Mouse (Mus musculus) forebrain, embryonic 13.5 days (tissue): ENCODE results near the gene Slc10a1. TPM values are rescaled to one million over a fixed set of nuclear protein-coding genes. Genes with fewer than 3 reads are reported as not detected.

Experiments
- ATAC-seq: fragments of 200-750 bp; cut with Nextera tagmentation; 2 replicates; pipeline ENCODE4 v1.8.0; 2017
- H3K27ac ChIP-seq: fragments of 300-500 bp; sonication (generic); 2 replicates; pipeline ENCODE4 v1.5.1; 2015; ENCODE audit warnings: inconsistent platforms, mild to moderate bottlenecking, moderate library complexity
- H3K27me3 ChIP-seq: fragments of 300-500 bp; sonication (generic); 2 replicates; pipeline ENCODE4 v1.6.1; 2015; ENCODE audit warnings: mild to moderate bottlenecking, inconsistent platforms
- H3K36me3 ChIP-seq: fragments of 300-500 bp; sonication (generic); 2 replicates; pipeline ENCODE4 v1.6.1; 2015; ENCODE audit warnings: mild to moderate bottlenecking, inconsistent platforms; ENCODE audit not compliant: poor library complexity, severe bottlenecking
- H3K4me1 ChIP-seq: fragments of 300-500 bp; sonication (generic); 2 replicates; pipeline ENCODE4 v1.6.1; 2015; ENCODE audit warnings: inconsistent platforms
- H3K4me2 ChIP-seq: fragments of 300-500 bp; sonication (generic); 2 replicates; pipeline ENCODE4 v1.6.1; 2015; ENCODE audit warnings: inconsistent platforms, mild to moderate bottlenecking, moderate library complexity
- H3K4me3 ChIP-seq: fragments of 300-500 bp; sonication (generic); 2 replicates; pipeline ENCODE4 v1.5.1; 2015; ENCODE audit warnings: mild to moderate bottlenecking, inconsistent platforms
- H3K9ac ChIP-seq: fragments of 300-500 bp; sonication (generic); 2 replicates; pipeline ENCODE4 v1.6.1; 2015; ENCODE audit warnings: mild to moderate bottlenecking, inconsistent platforms
- H3K9me3 ChIP-seq: fragments of 300-500 bp; sonication (generic); replicated peaks from 2 replicates; pipeline ENCODE4 v1.6.1; 2016; ENCODE audit warnings: inconsistent platforms
- WGBS: fragments of 180-500 bp; shearing (Covaris S2); methylation state at CpG from one replicate; pipeline ENCODE4 v1.1.7; 2015; 5-methylcytosine and 5-hydroxymethylcytosine counted together
- polyA plus RNA-seq: library from polyadenylated mRNA; unstranded; fragments of >200 nt; fragmentation: Nextera tagmentation; extraction: Ambion mirVana; gene quantifications from 2 replicates; pipeline ENCODE4 v1.2.1, GENCODE M21; 2015

The Slc10a1 gene
- polyA plus RNA-seq, 1 experiment from 2014 or later, result 0.54 TPM

DNA sequence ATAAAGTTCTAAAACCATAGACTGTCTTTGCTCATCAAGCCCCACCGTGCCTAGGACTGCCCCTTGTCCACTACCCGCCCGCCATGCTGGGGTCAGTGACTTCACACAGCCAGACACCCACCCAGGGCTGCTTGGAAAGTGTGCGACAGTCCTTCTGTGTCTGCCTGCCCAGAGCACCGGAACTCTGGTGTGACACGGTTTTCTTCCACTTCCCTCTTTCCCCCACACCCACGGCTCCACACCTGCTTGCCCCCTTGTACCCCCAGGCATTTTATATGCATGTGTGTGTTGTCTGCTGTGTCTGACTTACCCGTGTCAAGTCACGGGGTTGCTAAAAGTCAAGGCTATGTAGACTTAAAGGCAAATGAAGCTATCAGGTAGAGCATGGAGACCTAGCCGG is 23.3 kb upstream of the Slc10a1 start:
- H3K4me2 ChIP-seq, result no peak overlapping the region
- H3K9me3 ChIP-seq, result no peaks in the 10 kb centered on the region
- H3K4me1 ChIP-seq, result peaks cover 9% of the 10 kb centered on the region; the same call in 1 of the 2 replicates
- peaks cover 6% of the 10 kb centered on the region; the same call in 1 of the 2 replicates for H3K27me3 ChIP-seq
- no peak overlapping the region for H3K27ac ChIP-seq
- ATAC-seq, result no peak
- H3K4me3 ChIP-seq, result no peak overlapping the region
- WGBS, result 88% methylated on average over 10 of the region's 10 CpGs
- H3K9ac ChIP-seq, result no peak overlapping the region
- H3K36me3 ChIP-seq, result no peaks in the 10 kb centered on the region

DNA sequence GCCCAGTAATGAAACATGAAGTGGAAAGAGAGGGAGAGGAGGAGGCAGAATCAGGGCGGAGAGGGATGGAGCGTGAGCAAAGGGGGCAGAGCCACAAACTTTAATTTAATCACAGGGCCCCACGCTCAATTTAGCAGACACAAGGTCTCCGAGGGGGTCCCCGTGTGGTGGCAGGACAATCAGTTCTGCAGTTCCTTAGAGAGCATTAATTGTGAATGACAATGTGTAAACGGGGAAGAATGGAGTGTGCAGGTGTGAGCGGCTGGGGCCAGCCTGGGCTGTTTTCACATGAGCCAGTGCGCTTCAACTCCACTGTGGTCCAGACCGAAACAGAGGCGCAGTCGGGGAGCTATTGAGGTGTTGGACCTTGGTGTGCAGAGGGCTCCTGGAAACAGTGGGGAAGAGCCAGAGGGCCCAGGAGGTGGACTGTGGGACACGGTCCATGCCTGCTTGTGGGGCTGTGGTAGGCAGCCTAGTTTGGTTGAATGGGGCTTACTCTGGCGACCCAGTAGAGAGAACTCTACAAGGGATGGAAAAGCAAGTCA is 22.5 kb upstream of the Slc10a1 start:
- Histone ChIP-seq H3K9me3 (no peaks in the 10 kb centered on the region), H3K4me2 (no peak overlapping the region), H3K4me1 (peaks cover 9% of the 10 kb centered on the region; the same call in 1 of the 2 replicates), H3K4me3 (no peak overlapping the region), H3K27ac (no peak overlapping the region), H3K36me3 (no peaks in the 10 kb centered on the region), H3K9ac (no peak overlapping the region), H3K27me3 (peaks cover 5% of the 10 kb centered on the region; the same call in 1 of the 2 replicates)
- WGBS, result 19% methylated on average over 13 of the region's 13 CpGs
- no peak for ATAC-seq

DNA sequence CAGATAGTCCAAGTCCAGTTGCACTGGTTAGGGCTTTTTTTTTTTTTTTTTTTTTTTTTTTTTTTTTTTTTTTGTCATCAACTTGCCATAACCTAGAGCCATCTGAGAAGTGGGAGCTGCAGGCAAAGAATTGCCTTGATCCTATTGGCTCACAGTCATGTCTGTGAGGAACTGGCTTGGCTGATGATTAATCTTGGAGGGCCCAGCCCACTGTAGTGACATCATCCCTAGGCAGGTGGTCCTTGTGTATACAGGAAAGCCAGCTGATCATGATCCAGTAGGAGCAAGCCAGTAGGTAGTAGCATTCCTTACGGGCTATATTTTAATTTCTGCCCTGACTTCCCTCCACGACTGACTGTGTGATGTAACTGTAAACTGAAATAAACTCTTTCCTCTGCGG is 19.8 kb upstream of the Slc10a1 start:
- 95% methylated on average over 3 of the region's 3 CpGs for WGBS
- Histone ChIP-seq H3K4me1 (peaks cover 9% of the 10 kb centered on the region; the same call in 1 of the 2 replicates), H3K9me3 (no peaks in the 10 kb centered on the region), H3K4me3 (no peak overlapping the region), H3K27me3 (peaks cover 5% of the 10 kb centered on the region; the same call in 1 of the 2 replicates), H3K27ac (no peak overlapping the region), H3K4me2 (no peak overlapping the region), H3K9ac (no peak overlapping the region), H3K36me3 (no peaks in the 10 kb centered on the region)
- ATAC-seq, result no peak

DNA sequence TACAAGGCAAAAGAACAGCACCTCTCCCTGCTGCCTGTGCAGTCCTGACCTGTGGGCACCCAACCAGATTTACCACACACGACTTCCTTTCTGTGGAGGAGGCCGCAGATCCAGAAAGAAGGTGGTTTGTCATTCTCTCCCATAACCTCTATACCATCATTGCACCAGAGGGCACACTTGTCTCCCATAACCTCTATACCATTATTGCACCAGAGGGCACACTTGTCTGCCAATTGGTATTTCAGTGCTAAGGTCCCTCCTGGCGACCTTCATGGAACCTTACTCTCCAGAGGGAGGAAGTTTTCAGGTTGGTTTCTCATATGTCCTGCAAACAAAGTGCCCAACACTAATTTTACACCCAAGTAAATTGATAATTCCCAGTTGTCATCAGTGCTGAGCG is 18.1 kb upstream of the Slc10a1 start:
- Histone ChIP-seq H3K4me1 (peaks cover 9% of the 10 kb centered on the region; the same call in 1 of the 2 replicates), H3K4me2 (no peak overlapping the region), H3K9me3 (no peaks in the 10 kb centered on the region), H3K9ac (no peak overlapping the region), H3K4me3 (no peak overlapping the region), H3K36me3 (no peaks in the 10 kb centered on the region), H3K27me3 (peaks cover 5% of the 10 kb centered on the region; the same call in 1 of the 2 replicates), H3K27ac (no peak overlapping the region)
- no peak for ATAC-seq
- WGBS, result 86% methylated on average over 4 of the region's 4 CpGs

DNA sequence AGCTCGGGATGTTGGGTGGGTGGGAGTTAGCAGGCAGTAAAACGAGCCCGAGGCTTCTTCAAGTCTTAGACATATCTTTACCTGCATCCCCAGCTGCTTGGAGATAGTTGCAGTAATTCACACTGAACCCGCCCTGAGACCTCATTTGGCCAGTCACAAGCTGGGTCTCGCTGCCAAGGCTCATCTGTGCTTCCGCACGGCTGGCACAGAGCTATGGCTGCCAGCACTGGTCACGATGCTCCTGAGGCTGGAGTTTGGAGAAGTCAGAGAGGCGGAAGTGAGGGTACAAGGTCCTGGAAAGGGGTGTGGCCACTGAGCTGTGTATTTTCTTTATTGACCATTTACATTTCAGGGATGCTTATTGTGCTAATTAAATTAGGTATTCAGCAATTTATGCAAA is 15.2 kb upstream of the Slc10a1 start:
- Histone ChIP-seq H3K4me2 (no peak overlapping the region), H3K9me3 (no peaks in the 10 kb centered on the region), H3K9ac (no peak overlapping the region), H3K4me1 (no peaks in the 10 kb centered on the region), H3K4me3 (no peak overlapping the region), H3K27ac (no peak overlapping the region), H3K27me3 (no peaks in the 10 kb centered on the region), H3K36me3 (no peaks in the 10 kb centered on the region)
- 74% methylated on average over 9 of the region's 9 CpGs for WGBS
- ATAC-seq, result no peak

DNA sequence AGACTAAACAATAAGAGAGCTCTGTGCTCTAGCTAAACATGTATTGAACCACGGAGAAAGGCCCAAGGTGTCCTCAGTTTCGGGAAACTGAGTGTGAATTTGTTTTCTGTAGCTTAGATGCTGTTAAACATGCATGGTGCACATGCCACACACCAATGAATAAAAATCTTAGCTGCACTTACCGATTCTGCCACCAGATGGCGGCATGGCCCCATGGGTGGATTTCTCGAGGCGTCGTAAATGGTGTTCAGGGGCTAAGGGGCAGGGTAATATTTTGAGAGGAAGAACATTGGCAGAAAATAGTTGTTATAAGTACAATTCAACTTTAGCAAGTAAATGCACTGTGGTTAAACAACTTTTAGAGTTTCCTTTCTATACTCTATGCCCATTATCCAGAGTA is 13.8 kb upstream of the Slc10a1 start:
- peak; percentile 24; the same call in 1 of the 2 replicates for ATAC-seq
- no peak overlapping the region for H3K27ac ChIP-seq
- no peaks in the 10 kb centered on the region for H3K36me3 ChIP-seq
- H3K4me2 ChIP-seq, result no peak overlapping the region
- under 1% methylated on average over 7 of the region's 7 CpGs for WGBS
- H3K4me1 ChIP-seq, result no peaks in the 10 kb centered on the region
- H3K9me3 ChIP-seq, result no peaks in the 10 kb centered on the region
- H3K4me3 ChIP-seq, result no peak overlapping the region
- no peaks in the 10 kb centered on the region for H3K27me3 ChIP-seq
- H3K9ac ChIP-seq, result no peak overlapping the region

DNA sequence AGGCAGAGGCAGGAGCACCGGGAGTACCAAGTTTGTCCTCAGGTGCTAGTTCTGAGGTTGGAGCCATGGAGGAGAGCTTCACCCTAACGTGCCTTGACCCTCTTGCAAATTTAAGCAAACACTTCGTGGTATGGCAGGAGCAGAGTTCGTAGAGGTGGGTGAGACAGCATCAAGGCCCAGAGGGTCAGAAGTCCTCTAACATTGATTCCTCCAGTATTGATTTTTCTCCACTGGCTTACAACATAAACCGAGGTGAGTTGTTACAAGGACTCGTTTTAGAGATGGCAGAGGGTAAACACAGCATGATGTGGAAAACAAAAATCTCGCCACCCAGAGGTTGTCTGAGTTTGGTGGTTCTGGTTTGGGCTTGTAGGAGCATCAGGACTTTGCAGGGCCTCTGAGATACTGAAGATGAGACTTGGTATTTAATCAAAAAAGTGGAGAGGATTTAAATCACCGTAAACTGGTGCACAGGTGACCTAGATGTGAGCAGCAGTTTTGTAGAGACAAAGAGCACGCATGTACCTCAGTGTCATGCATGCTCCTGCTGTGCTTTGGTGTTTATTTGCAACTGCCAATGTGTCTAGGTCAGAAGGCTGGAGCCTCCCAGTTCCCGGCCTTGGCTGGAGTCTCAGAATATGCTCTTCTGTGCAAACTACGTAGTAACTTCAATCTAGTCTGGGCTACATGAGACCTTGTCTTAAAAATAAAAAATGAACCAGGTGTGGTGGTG is 7.6 kb upstream of the Slc10a1 start:
- no peaks in the 10 kb centered on the region for H3K36me3 ChIP-seq
- H3K9me3 ChIP-seq, result no peaks in the 10 kb centered on the region
- H3K27ac ChIP-seq, result no peak overlapping the region
- H3K4me2 ChIP-seq, result no peak overlapping the region
- H3K4me1 ChIP-seq, result peaks cover 7% of the 10 kb centered on the region
- no peak overlapping the region for H3K4me3 ChIP-seq
- H3K9ac ChIP-seq, result no peak overlapping the region
- no peak for ATAC-seq
- no peaks in the 10 kb centered on the region for H3K27me3 ChIP-seq
- WGBS, result 89% methylated on average over 11 of the region's 11 CpGs

DNA sequence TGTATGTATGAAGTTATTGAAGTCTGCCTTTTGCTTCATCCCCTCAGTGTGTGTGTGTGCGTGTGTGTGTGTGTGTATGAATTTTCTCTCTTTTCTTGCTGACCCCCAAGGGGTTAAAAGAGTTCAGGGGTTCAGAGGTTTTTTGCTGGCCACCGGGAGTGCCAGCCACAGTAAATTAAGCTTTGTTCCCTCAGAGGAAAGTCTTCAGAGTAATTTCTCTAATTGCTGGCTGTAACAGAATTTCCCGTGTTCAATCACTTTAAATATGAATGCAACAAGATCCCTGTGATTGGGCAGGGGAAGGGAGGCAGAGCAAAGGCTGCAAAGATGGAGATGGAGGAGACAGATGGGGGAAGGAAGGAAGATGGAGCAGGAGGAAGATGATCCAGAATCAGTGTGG is 3.3 kb upstream of the Slc10a1 start:
- peaks cover 7% of the 10 kb centered on the region for H3K4me1 ChIP-seq
- no peak overlapping the region for H3K4me3 ChIP-seq
- H3K9me3 ChIP-seq, result no peaks in the 10 kb centered on the region
- H3K27me3 ChIP-seq, result no peaks in the 10 kb centered on the region
- 20% methylated on average over 3 of the region's 3 CpGs for WGBS
- no peak for ATAC-seq
- no peak overlapping the region for H3K27ac ChIP-seq
- H3K36me3 ChIP-seq, result no peaks in the 10 kb centered on the region
- no peak overlapping the region for H3K4me2 ChIP-seq
- no peak overlapping the region for H3K9ac ChIP-seq

DNA sequence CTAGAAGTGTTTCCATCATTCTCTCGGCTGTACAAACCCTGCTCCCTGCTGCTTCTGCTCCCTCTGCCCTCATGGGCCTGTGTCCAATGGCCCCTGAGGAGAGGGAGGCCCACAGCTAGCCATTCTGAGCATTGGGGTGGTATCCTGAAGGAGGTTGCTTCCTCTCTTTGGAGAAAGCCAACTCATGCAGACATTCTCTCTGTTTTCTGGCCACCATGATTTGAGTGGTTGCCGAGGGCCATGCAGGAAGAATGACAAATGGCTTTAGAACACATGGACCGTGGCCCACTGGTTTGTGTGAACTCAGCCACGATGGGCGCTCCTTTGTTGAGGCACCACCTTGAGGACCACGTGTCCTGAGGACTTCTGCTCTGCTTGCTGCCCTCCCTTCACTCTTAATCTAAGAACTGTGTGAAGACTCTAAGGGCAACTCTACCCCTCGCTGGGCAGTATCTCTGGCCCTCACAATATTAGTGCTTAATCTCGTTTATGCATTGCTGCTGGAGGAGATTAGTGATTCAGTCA is 1.7 kb upstream of the Slc10a1 start:
- Histone ChIP-seq H3K4me2 (no peak overlapping the region), H3K27me3 (no peaks in the 10 kb centered on the region), H3K9ac (no peak overlapping the region), H3K27ac (no peak overlapping the region), H3K36me3 (no peaks in the 10 kb centered on the region), H3K4me1 (peaks cover 7% of the 10 kb centered on the region), H3K4me3 (no peak overlapping the region), H3K9me3 (no peaks in the 10 kb centered on the region)
- no peak for ATAC-seq
- 70% methylated on average over 8 of the region's 8 CpGs for WGBS

DNA sequence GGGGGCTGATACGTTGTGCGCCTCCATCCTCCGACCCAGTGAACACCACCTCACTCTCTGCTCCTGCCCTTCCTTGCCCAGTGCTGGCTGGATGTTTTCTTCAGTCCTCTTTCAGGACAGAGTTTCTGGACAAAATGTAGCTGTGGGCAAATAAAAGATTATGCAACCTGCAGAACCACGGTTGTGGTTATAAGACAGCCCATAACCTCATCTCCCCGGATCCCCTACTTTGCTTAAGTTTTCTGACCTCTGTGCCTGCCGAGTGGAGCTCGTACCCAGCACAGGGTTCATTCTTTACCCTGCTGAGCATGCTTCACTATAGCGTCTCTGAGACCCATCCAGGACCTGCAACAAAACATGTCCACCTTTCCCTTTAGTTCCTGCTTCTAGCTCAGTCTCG is 587 bp downstream of the Slc10a1 start:
- no peaks in the 10 kb centered on the region for H3K27me3 ChIP-seq
- 90% methylated on average over 9 of the region's 9 CpGs for WGBS
- H3K9me3 ChIP-seq, result no peaks in the 10 kb centered on the region
- ATAC-seq, result no peak
- no peak overlapping the region for H3K4me2 ChIP-seq
- no peak overlapping the region for H3K9ac ChIP-seq
- no peak overlapping the region for H3K27ac ChIP-seq
- no peak overlapping the region for H3K4me3 ChIP-seq
- H3K36me3 ChIP-seq, result no peaks in the 10 kb centered on the region
- peaks cover 7% of the 10 kb centered on the region for H3K4me1 ChIP-seq

DNA sequence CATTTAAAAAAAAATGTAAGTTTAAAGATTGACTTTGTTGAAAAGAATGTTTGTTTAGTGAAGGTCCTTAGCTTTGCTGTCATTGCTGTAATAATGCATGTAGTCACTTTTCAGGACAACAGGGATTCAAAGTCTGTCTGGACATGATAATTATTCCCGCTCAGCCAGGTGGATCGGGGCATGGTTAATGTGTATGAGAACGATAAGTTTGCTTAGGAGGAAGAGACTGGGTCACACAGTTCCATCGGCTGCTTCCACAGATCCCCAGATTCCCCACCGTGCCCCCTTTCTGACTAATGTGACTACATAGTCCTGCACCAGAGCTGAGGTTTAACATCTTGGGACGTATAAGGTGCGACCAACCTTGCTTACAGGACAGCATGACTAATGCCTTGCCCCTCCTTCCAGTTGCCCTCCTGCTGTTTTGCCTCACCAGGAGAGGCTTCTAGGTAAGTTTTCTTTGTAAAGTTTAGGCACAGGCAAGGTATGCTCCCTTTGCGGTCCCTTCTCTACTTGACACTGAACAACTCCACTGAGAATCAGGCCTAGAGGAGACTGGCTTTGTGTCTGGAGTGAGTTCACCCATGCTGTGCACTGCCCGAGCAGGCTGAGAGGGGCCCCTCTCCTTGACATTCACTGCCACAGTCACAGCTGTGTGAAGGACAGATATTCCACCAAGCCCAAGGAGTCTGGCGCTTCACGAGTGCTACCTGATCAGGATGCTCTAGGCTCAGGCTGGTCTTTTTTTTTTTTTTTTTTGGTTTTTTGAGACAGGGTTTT is 2.3 kb downstream of the Slc10a1 start:
- 81% methylated on average over 11 of the region's 11 CpGs for WGBS
- Histone ChIP-seq H3K9me3 (no peaks in the 10 kb centered on the region), H3K4me3 (no peak overlapping the region), H3K27me3 (no peaks in the 10 kb centered on the region), H3K4me2 (no peak overlapping the region), H3K27ac (no peak overlapping the region), H3K4me1 (no peaks in the 10 kb centered on the region), H3K36me3 (peaks cover 4% of the 10 kb centered on the region), H3K9ac (no peak overlapping the region)
- ATAC-seq, result no peak

DNA sequence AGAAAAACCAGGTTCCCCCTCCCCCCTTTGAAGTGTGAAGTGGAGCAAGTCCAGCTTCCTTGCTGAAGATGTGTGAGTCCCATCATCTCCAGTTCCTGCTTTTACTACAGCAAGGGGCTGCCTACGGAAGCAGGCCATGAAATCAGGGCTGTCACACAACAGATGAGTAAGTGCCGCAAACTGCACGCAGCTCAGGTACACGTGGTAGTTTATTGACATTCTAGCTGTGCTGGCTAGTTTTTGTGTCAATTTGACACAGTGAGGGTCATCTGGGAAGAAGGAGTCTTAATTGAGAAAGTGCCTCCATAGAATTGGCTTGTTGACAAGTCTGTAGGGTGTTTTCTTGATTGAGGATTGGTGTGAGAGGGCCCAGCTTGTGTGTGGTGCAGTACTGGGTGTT is 5.9 kb downstream of the Slc10a1 start:
- WGBS, result 85% methylated on average over 4 of the region's 4 CpGs
- Histone ChIP-seq H3K4me3 (no peak overlapping the region), H3K36me3 (peaks cover 23% of the 10 kb centered on the region), H3K9me3 (no peaks in the 10 kb centered on the region), H3K27ac (no peak overlapping the region), H3K9ac (no peak overlapping the region), H3K4me2 (no peak overlapping the region), H3K4me1 (no peaks in the 10 kb centered on the region), H3K27me3 (no peaks in the 10 kb centered on the region)
- no peak for ATAC-seq
